Mouse (Mus musculus) midbrain, embryonic 11.5 days (tissue): ENCODE measurements around the gene Gm10097. TPM values are rescaled to one million over a fixed set of nuclear protein-coding genes. Genes with fewer than 3 reads are reported as not detected.

Experiments used
- ATAC-seq: fragments of 200-750 bp; cut with Nextera tagmentation; 2 replicates; pipeline ENCODE4 v1.8.0; 2017; ENCODE audit warnings: moderate TSS enrichment, moderate library complexity; ENCODE audit not compliant: low FRiP score
- DNase-seq: peaks from one replicate; pipeline ENCODE4 v3.0.0; 2015; ENCODE audit warnings: low spot score; ENCODE audit errors: missing footprints
- H3K27ac ChIP-seq: fragments of 300-500 bp; sonication (generic); 2 replicates; pipeline ENCODE4 v1.5.1; 2014; ENCODE audit warnings: low read depth, low read length
- H3K27me3 ChIP-seq: fragments of 300-500 bp; sonication (generic); 2 replicates; pipeline ENCODE4 v1.6.1; 2014; ENCODE audit warnings: mild to moderate bottlenecking, low read length, moderate library complexity, mixed read lengths; ENCODE audit not compliant: control insufficient read depth, insufficient read depth
- H3K36me3 ChIP-seq: fragments of 300-500 bp; sonication (generic); 2 replicates; pipeline ENCODE4 v1.6.1; 2014; ENCODE audit warnings: mild to moderate bottlenecking, low read length, moderate library complexity, mixed read lengths; ENCODE audit not compliant: control insufficient read depth, insufficient read depth
- H3K4me1 ChIP-seq: fragments of 300-500 bp; sonication (generic); 2 replicates; pipeline ENCODE4 v1.6.1; 2014; ENCODE audit warnings: low read length; ENCODE audit not compliant: control insufficient read depth, insufficient read depth
- H3K4me2 ChIP-seq: fragments of 300-500 bp; sonication (generic); 2 replicates; pipeline ENCODE4 v1.6.1; 2014; ENCODE audit warnings: mild to moderate bottlenecking, moderate library complexity
- H3K4me3 ChIP-seq: fragments of 300-500 bp; sonication (generic); 2 replicates; pipeline ENCODE4 v1.5.1; 2014; ENCODE audit warnings: low read depth, low read length
- H3K9ac ChIP-seq: fragments of 300-500 bp; sonication (generic); 2 replicates; pipeline ENCODE4 v1.6.1; 2014; ENCODE audit warnings: low read length
- H3K9me3 ChIP-seq: fragments of 300-500 bp; sonication (generic); 2 replicates; pipeline ENCODE4 v1.6.1; 2016; ENCODE audit warnings: low read length; ENCODE audit not compliant: control insufficient read depth
- WGBS: fragments of 180-500 bp; shearing (Covaris S2); extraction: QIAGEN DNeasy Blood & Tissue Kit; methylation state at CpG from one replicate; pipeline ENCODE4 v1.1.7; 2014; 5-methylcytosine and 5-hydroxymethylcytosine counted together
- polyA plus RNA-seq: library from polyadenylated mRNA; unstranded; fragments of >200 nt; fragmentation: Nextera tagmentation; extraction: Ambion mirVana; gene quantifications from 2 replicates; pipeline ENCODE4 v1.2.1, GENCODE M21; 2014

The Gm10097 gene
- polyA plus RNA-seq, 1 experiment from 2014 or later = not detected

- Histone ChIP-seq H3K4me1 (no peaks in the 10 kb centered on the region), H3K27me3 (no peaks in the 10 kb centered on the region), H3K9ac (no peak overlapping the region), H3K4me2 (no peak overlapping the region), H3K9me3 (no peaks in the 10 kb centered on the region), H3K4me3 (no peak overlapping the region), H3K36me3 (no peaks in the 10 kb centered on the region), H3K27ac (no peak overlapping the region)
- 86% methylated on average over 10 of the region's 10 CpGs for WGBS
- ATAC-seq (no peak), DNase-seq (peak; percentile 19)
These were observed 28.2 kb downstream of the Gm10097 start for GRCm38 (mm10) chr10:5096996-5097753.

- Histone ChIP-seq H3K27ac (no peak overlapping the region), H3K27me3 (no peaks in the 10 kb centered on the region), H3K4me1 (no peaks in the 10 kb centered on the region), H3K36me3 (no peaks in the 10 kb centered on the region), H3K9me3 (no peaks in the 10 kb centered on the region), H3K4me2 (no peak overlapping the region), H3K4me3 (no peak overlapping the region), H3K9ac (no peak overlapping the region)
- DNase-seq = peak; percentile 53
- ATAC-seq = no peak
- 69% methylated on average over 2 of the region's 2 CpGs for WGBS
These were observed 28.8 kb downstream of the Gm10097 start for GRCm38 (mm10) chr10:5097754-5098137.

GRCm38 (mm10) chr10:5110773-5111172 lies 41.8 kb downstream of the Gm10097 start:
- no peaks in the 10 kb centered on the region for H3K27me3 ChIP-seq
- H3K4me2 ChIP-seq = no peak overlapping the region
- peak; percentile 47 for DNase-seq
- H3K4me1 ChIP-seq = no peaks in the 10 kb centered on the region
- no peaks in the 10 kb centered on the region for H3K36me3 ChIP-seq
- H3K9me3 ChIP-seq = no peaks in the 10 kb centered on the region
- no peak for ATAC-seq
- no peak overlapping the region for H3K27ac ChIP-seq
- no peak overlapping the region for H3K9ac ChIP-seq
- H3K4me3 ChIP-seq = no peak overlapping the region
- WGBS = 93% methylated on average over 5 of the region's 5 CpGs

GRCm38 (mm10) chr10:5116155-5116554 lies 47.2 kb downstream of the Gm10097 start:
- WGBS = 90% methylated on average over 5 of the region's 5 CpGs
- DNase-seq = peak; percentile 56
- Histone ChIP-seq H3K4me1 (no peaks in the 10 kb centered on the region), H3K27ac (no peak overlapping the region), H3K4me2 (no peak overlapping the region), H3K27me3 (no peaks in the 10 kb centered on the region), H3K4me3 (no peak overlapping the region), H3K36me3 (no peaks in the 10 kb centered on the region), H3K9me3 (no peaks in the 10 kb centered on the region), H3K9ac (no peak overlapping the region)
- no peak for ATAC-seq

GRCm38 (mm10) chr10:5116720-5117119 lies 47.7 kb downstream of the Gm10097 start:
- Histone ChIP-seq H3K9ac (no peak overlapping the region), H3K36me3 (no peaks in the 10 kb centered on the region), H3K9me3 (no peaks in the 10 kb centered on the region), H3K27me3 (no peaks in the 10 kb centered on the region), H3K4me3 (no peak overlapping the region), H3K4me2 (no peak overlapping the region), H3K27ac (no peak overlapping the region), H3K4me1 (no peaks in the 10 kb centered on the region)
- no peak for ATAC-seq
- peak; percentile 17 for DNase-seq
- 88% methylated on average over 6 of the region's 6 CpGs for WGBS
